Mouse (Mus musculus): ENCODE measurements around the gene Olfr814. TPM values are rescaled to one million over a fixed set of nuclear protein-coding genes. Genes with fewer than 3 reads are reported as not detected.
"Not testable (repeated sequence)": the region's sequence is repeated elsewhere in the genome, so short reads cannot be mapped to it uniquely, and the experiment has no call there.

Olfr814 gene
- not detected in 2 replicates for polyA plus RNA-seq (2014; fragmentation: Nextera tagmentation; extraction: Ambion mirVana)

DNA sequence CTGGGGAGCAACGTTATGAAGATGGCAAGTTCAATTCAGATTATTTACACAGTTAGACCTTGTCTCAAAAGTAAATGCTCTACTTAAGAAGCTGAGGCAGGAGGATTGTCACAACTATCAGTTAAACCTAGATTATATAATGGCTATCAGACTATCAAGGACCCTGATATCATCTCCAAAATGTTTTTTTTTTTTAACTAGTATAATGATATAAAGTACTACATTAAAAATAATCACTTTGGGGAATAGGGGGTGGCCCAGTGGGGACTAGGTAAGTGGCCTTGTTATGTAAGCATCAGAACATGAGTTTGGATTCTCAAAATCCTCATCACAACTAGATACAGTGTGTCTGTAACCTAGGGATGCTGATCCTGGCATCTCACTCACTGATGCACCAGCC is at the start of gene Olfr814:
Gene Olfr814, minus strand, starts transcription at position 101 of the 400 bp plus-strand sequence.
- not testable (repeated sequence) for H3K36me3 ChIP-seq (ENCODE audit: control insufficient read depth, insufficient read depth, low read length); DNase-seq (ENCODE audit: low spot score); H3K27ac ChIP-seq (replicated peaks; ENCODE audit: low read depth, low read length); H3K4me1 ChIP-seq (ENCODE audit: control insufficient read depth, insufficient read depth, low read length); H3K9me3 ChIP-seq (ENCODE audit: control insufficient read depth, low read length); H3K9ac ChIP-seq (ENCODE audit: low read length); H3K4me2 ChIP-seq (ENCODE audit: low read depth, severe bottlenecking); H3K27me3 ChIP-seq (ENCODE audit: control insufficient read depth, insufficient read depth, low read length); ATAC-seq (ENCODE audit: insufficient number of reproducible peaks, low FRiP score, low TSS enrichment, low read depth); H3K4me3 ChIP-seq (ENCODE audit: low read depth, low read length)
- no CpG with 5 or more reads among the region's 1 CpGs for WGBS

DNA sequence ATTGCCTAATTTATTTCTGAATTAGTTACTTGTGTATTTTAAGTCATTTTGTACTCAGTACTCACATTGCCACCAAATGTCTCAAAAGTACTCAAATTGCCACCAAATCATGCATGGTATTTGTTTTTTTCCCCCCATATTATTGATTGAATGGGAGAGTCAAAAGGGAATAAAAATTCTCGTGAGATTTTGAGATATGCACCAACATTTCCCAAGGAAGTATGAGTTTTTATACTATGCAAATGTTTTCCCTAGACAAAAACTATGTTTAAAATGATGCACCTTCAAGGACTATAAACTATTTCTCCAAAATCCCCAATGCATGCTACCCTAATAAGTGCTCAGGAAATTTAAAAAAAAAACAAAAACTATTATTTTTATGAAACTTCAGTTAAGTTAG is 35.8 kb upstream of the Olfr814 start, which contains the start of gene Olfr816:
Gene Olfr816, minus strand, starts transcription at position 101 of the 400 bp plus-strand sequence.
- Histone ChIP-seq H3K4me1 (ENCODE audit: control insufficient read depth, insufficient read depth, low read length) (no peaks in the 10 kb centered on the region), H3K36me3 (ENCODE audit: control insufficient read depth, insufficient read depth, low read length) (no peaks in the 10 kb centered on the region), H3K4me3 (ENCODE audit: low read depth, low read length) (no peak within 1 kb of the TSS), H3K9me3 (ENCODE audit: control insufficient read depth, low read length) (no peaks in the 10 kb centered on the region), H3K4me2 (ENCODE audit: low read depth, severe bottlenecking) (no peak within 1 kb of the TSS), H3K9ac (ENCODE audit: low read length) (no peak within 1 kb of the TSS), H3K27ac (replicated peaks; ENCODE audit: low read depth, low read length) (no peak within 1 kb of the TSS), H3K27me3 (ENCODE audit: control insufficient read depth, insufficient read depth, low read length) (no peaks in the 10 kb centered on the region)
- no peak for ATAC-seq (ENCODE audit: insufficient number of reproducible peaks, low FRiP score, low TSS enrichment, low read depth)
- WGBS: 73% methylated on average over 1 of the region's 1 CpGs
- no peak for DNase-seq (ENCODE audit: low spot score)

DNA sequence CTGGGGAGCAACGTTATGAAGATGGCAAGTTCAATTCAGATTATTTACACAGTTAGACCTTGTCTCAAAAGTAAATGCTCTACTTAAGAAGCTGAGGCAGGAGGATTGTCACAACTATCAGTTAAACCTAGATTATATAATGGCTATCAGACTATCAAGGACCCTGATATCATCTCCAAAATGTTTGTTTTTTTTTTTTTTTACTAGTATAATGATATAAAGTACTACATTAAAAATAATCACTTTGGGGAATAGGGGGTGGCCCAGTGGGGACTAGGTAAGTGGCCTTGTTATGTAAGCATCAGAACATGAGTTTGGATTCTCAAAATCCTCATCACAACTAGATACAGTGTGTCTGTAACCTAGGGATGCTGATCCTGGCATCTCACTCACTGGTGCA is 26.1 kb upstream of the Olfr814 start, which contains the start of gene Olfr815:
Gene Olfr815, minus strand, starts transcription at position 101 of the 400 bp plus-strand sequence.
- WGBS: no CpG with 5 or more reads among the region's 1 CpGs
- not testable (repeated sequence) for DNase-seq (ENCODE audit: low spot score); H3K27me3 ChIP-seq (ENCODE audit: control insufficient read depth, insufficient read depth, low read length); ATAC-seq (ENCODE audit: insufficient number of reproducible peaks, low FRiP score, low TSS enrichment, low read depth); H3K4me2 ChIP-seq (ENCODE audit: low read depth, severe bottlenecking); H3K4me1 ChIP-seq (ENCODE audit: control insufficient read depth, insufficient read depth, low read length); H3K4me3 ChIP-seq (ENCODE audit: low read depth, low read length); H3K36me3 ChIP-seq (ENCODE audit: control insufficient read depth, insufficient read depth, low read length); H3K27ac ChIP-seq (replicated peaks; ENCODE audit: low read depth, low read length); H3K9ac ChIP-seq (ENCODE audit: low read length); H3K9me3 ChIP-seq (ENCODE audit: control insufficient read depth, low read length)

DNA sequence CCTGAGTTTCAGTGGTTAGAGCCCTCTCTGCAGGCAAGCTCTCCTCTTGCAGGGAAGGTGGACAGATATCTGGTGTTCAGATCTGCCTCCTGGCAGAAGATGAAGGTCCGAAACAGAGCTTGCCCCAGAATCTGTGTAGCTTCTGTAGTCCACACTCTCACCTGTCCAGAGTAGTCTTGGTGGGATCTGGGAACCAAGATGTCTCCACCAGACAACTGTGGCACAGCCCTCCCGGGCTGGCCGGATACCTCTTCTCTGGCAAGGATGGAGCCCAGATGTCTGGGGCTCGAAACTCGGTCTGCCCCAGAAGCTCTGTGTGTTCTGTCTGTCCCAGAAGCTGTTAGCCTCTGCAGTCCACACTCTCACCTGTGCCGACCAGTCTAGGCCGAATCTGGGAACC is 6.3 kb upstream of the Olfr814 start:
- Histone ChIP-seq H3K9ac (ENCODE audit: low read length) (no peak overlapping the region), H3K4me3 (ENCODE audit: low read depth, low read length) (no peak overlapping the region), H3K27me3 (ENCODE audit: control insufficient read depth, insufficient read depth, low read length) (no peaks in the 10 kb centered on the region), H3K27ac (replicated peaks; ENCODE audit: low read depth, low read length) (no peak overlapping the region), H3K4me1 (ENCODE audit: control insufficient read depth, insufficient read depth, low read length) (no peaks in the 10 kb centered on the region), H3K9me3 (ENCODE audit: control insufficient read depth, low read length) (no peaks in the 10 kb centered on the region), H3K36me3 (ENCODE audit: control insufficient read depth, insufficient read depth, low read length) (no peaks in the 10 kb centered on the region), H3K4me2 (ENCODE audit: low read depth, severe bottlenecking) (no peak overlapping the region)
- 93% methylated on average over 7 of the region's 7 CpGs for WGBS
- ATAC-seq (ENCODE audit: insufficient number of reproducible peaks, low FRiP score, low TSS enrichment, low read depth): no peak
- DNase-seq (ENCODE audit: low spot score): no peak

DNA sequence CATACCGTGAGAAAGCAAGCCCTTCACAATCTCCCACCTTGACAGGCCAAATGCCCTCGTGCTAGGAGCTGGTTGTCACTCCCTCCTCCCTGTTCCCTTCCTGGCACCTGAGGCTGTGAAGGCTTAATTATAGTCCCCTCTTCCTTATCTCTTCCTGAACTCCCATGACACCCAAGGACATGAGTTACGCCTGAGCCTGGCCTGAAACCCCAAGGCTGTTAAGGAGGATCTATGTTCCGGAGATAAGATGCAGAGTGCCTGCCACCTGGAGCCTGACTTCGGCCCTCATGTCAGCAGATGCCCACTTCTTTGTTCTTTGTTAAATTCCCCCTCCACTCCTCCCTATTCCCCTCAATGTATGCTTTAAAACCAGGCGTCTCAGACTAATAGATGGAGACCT is 5.8 kb upstream of the Olfr814 start:
- H3K4me3 ChIP-seq (ENCODE audit: low read depth, low read length); DNase-seq (ENCODE audit: low spot score); H3K36me3 ChIP-seq (ENCODE audit: control insufficient read depth, insufficient read depth, low read length); H3K4me2 ChIP-seq (ENCODE audit: low read depth, severe bottlenecking); ATAC-seq (ENCODE audit: insufficient number of reproducible peaks, low FRiP score, low TSS enrichment, low read depth); H3K27me3 ChIP-seq (ENCODE audit: control insufficient read depth, insufficient read depth, low read length); H3K9me3 ChIP-seq (ENCODE audit: control insufficient read depth, low read length); H3K9ac ChIP-seq (ENCODE audit: low read length); H3K27ac ChIP-seq (replicated peaks; ENCODE audit: low read depth, low read length); H3K4me1 ChIP-seq (ENCODE audit: control insufficient read depth, insufficient read depth, low read length): not testable (repeated sequence)
- WGBS: 71% methylated on average over 6 of the region's 6 CpGs

GRCm38 (mm10) chr10:129855067-129855466 is 24.6 kb downstream of the Olfr814 start, which contains the start of gene Olfr813:
TSS of gene Olfr813 (plus strand) at chr10:129855367.
- no peak within 1 kb of the TSS for H3K4me3 ChIP-seq (ENCODE audit: low read depth, low read length)
- no peaks in the 10 kb centered on the region for H3K9me3 ChIP-seq (ENCODE audit: control insufficient read depth, low read length)
- ATAC-seq (ENCODE audit: insufficient number of reproducible peaks, low FRiP score, low TSS enrichment, low read depth): no peak

GRCm38 (mm10) chr10:129847343-129847742 is 32.3 kb downstream of the Olfr814 start:
- ATAC-seq (ENCODE audit: insufficient number of reproducible peaks, low FRiP score, low TSS enrichment, low read depth): no peak
- H3K9me3 ChIP-seq (ENCODE audit: control insufficient read depth, low read length): no peaks in the 10 kb centered on the region
- no peaks in the 10 kb centered on the region for H3K4me1 ChIP-seq (ENCODE audit: control insufficient read depth, insufficient read depth, low read length)
- no peaks in the 10 kb centered on the region for H3K27me3 ChIP-seq (ENCODE audit: control insufficient read depth, insufficient read depth, low read length)
- no peak overlapping the region for H3K9ac ChIP-seq (ENCODE audit: low read length)
- no peak for DNase-seq (ENCODE audit: low spot score)
- no peak overlapping the region for H3K4me2 ChIP-seq (ENCODE audit: low read depth, severe bottlenecking)
- no peaks in the 10 kb centered on the region for H3K36me3 ChIP-seq (ENCODE audit: control insufficient read depth, insufficient read depth, low read length)
- H3K27ac ChIP-seq (replicated peaks; ENCODE audit: low read depth, low read length): no peak overlapping the region
- H3K4me3 ChIP-seq (ENCODE audit: low read depth, low read length): no peak overlapping the region
- WGBS: 97% methylated on average over 1 of the region's 1 CpGs

More at GRCm38 (mm10) chr10:129855067-129855466, 24.6 kb downstream of the Olfr814 start, which contains the start of gene Olfr813:
- no peak for DNase-seq (ENCODE audit: low spot score)
- H3K27me3 ChIP-seq (ENCODE audit: control insufficient read depth, insufficient read depth, low read length): no peaks in the 10 kb centered on the region
- H3K27ac ChIP-seq (replicated peaks; ENCODE audit: low read depth, low read length): no peak within 1 kb of the TSS
- H3K9ac ChIP-seq (ENCODE audit: low read length): no peak within 1 kb of the TSS
- H3K4me1 ChIP-seq (ENCODE audit: control insufficient read depth, insufficient read depth, low read length): no peaks in the 10 kb centered on the region
- H3K4me2 ChIP-seq (ENCODE audit: low read depth, severe bottlenecking): no peak within 1 kb of the TSS
- no peaks in the 10 kb centered on the region for H3K36me3 ChIP-seq (ENCODE audit: control insufficient read depth, insufficient read depth, low read length)

- H3K27me3 ChIP-seq (ENCODE audit: control insufficient read depth, insufficient read depth, low read length): no peaks in the 10 kb centered on the region
- H3K9ac ChIP-seq (ENCODE audit: low read length): no peak within 1 kb of the TSS
- no peaks in the 10 kb centered on the region for H3K36me3 ChIP-seq (ENCODE audit: control insufficient read depth, insufficient read depth, low read length)
- no peak within 1 kb of the TSS for H3K4me3 ChIP-seq (ENCODE audit: low read depth, low read length)
- 76% methylated on average over 1 of the region's 1 CpGs for WGBS
- H3K27ac ChIP-seq (replicated peaks; ENCODE audit: low read depth, low read length): no peak within 1 kb of the TSS
- DNase-seq (ENCODE audit: low spot score) (no peak), ATAC-seq (ENCODE audit: insufficient number of reproducible peaks, low FRiP score, low TSS enrichment, low read depth) (no peak)
- H3K4me2 ChIP-seq (ENCODE audit: low read depth, severe bottlenecking): no peak within 1 kb of the TSS
- H3K4me1 ChIP-seq (ENCODE audit: control insufficient read depth, insufficient read depth, low read length): no peaks in the 10 kb centered on the region
- no peaks in the 10 kb centered on the region for H3K9me3 ChIP-seq (ENCODE audit: control insufficient read depth, low read length)
Measured at GRCm38 (mm10) chr10:129845994-129846393, 33.7 kb downstream of the Olfr814 start, which contains the start of gene Olfr812. TSS of gene Olfr812 (minus strand) at chr10:129846094.
